Mouse (Mus musculus) c-Kit-positive CD71-positive TER-119-negative erythroid progenitor cells, embryonic 14.5 days (primary cell): ENCODE measurements at regions not wholly inside any gene's neighbourhood (a gene's known extent, or its start where the extent isn't known, plus 50 kb on each side); places are given as distances from the start of the nearest gene placed in this dataset.

Experiments used
- DNase-seq: peaks from one replicate; pipeline ENCODE4 v3.0.0-alpha.2; 2013; ENCODE audit warnings: low read depth

GRCm38 (mm10) chr13:36807961-36808360 lies 73.0 kb upstream of the Nrn1 start:
- no peak for DNase-seq

- DNase-seq: peak; percentile 1
Observed at GRCm38 (mm10) chr13:36789360-36789759, 54.4 kb upstream of the Nrn1 start.
